Mouse (Mus musculus): ENCODE results near the gene Sms. TPM values are rescaled to one million over a fixed set of nuclear protein-coding genes. Genes with fewer than 3 reads are reported as not detected.
A peak's percentile ranks its signal among the peaks of the same experiment; 100 is the strongest.

Sms gene
- total and polyA plus RNA-seq, 2 experiments from 2014 or later = 43.4 to 49.3 TPM

DNA sequence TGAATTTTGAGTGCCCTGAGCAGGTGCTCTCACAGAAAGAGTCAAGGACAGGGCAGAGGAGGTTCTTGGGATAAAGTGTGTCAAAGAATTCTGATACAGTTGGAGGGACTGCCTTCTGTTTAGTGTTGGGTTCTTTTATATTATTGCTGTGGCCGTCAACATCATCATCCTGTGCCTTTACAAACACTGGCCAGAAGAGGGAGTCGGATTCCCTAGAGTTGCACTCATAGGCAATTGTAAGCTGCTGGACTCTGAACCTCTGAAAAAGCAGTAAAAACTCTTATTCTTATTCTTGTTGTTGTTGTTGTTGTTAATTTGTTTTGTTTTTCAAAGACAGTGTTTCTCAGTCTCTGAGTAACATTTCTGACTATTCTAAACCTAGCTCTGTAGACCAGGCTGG lies 5.3 kb downstream of the Sms start:
- no peaks in the 10 kb centered on the region for H3K4me1 ChIP-seq (ENCODE audit: control insufficient read depth, insufficient read depth)
- H3K4me3 ChIP-seq (ENCODE audit: low read depth, low read length) = no peak overlapping the region
- TF ChIP-seq EP300 (IDR thresholded peaks at IDR 0.05; ENCODE audit: low read depth) = no peak
- peak; percentile 60 for TF ChIP-seq CTCF (IDR thresholded peaks at IDR 0.05; ENCODE audit: low read depth)
- DNase-seq (ENCODE audit: low spot score) (peak; percentile 17), ATAC-seq (ENCODE audit: insufficient read depth, low read depth) (no peak)
- no peak overlapping the region for H3K4me2 ChIP-seq (ENCODE audit: low read depth, low read length)
- H3K27me3 ChIP-seq (ENCODE audit: control insufficient read depth, insufficient read depth, low read length) = no peaks in the 10 kb centered on the region
- no peak overlapping the region for H3K27ac ChIP-seq (ENCODE audit: low read depth)
- no peak overlapping the region for H3K9ac ChIP-seq (replicated peaks; ENCODE audit: low read depth, low read length)
- no peaks in the 10 kb centered on the region for H3K9me3 ChIP-seq (replicated peaks; ENCODE audit: control insufficient read depth, low read length)
- H3K36me3 ChIP-seq (replicated peaks; ENCODE audit: control insufficient read depth, insufficient read depth, low read length) = no peaks in the 10 kb centered on the region
- 42% methylated on average over 2 of the region's 2 CpGs for WGBS

DNA sequence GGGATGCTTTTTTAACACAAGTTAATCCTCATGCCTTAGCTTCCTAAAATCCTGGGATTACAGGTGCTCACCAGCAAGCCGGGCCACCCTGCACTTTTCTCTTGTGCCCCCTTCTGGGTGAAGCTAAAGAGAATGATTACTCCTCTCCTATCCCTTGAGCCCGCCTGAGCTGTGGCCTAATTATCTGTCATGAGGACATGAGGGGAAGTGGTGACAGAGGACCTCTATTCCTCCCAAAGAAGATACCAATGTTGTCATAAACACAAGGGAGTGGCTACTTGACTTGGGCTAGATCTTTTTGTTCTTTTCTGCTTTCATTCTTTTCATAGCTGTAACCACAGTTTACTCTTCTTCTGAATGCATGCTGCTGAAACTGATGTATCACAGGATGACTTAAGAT lies 9.2 kb downstream of the Sms start:
- Histone ChIP-seq H3K27me3 (ENCODE audit: control insufficient read depth, insufficient read depth, low read length) (no peaks in the 10 kb centered on the region), H3K4me1 (ENCODE audit: control insufficient read depth, insufficient read depth) (no peaks in the 10 kb centered on the region), H3K4me2 (ENCODE audit: low read depth, low read length) (no peak overlapping the region), H3K9me3 (replicated peaks; ENCODE audit: control insufficient read depth, low read length) (no peaks in the 10 kb centered on the region), H3K9ac (replicated peaks; ENCODE audit: low read depth, low read length) (no peak overlapping the region), H3K27ac (ENCODE audit: low read depth) (no peak overlapping the region), H3K36me3 (replicated peaks; ENCODE audit: control insufficient read depth, insufficient read depth, low read length) (no peaks in the 10 kb centered on the region), H3K4me3 (ENCODE audit: low read depth, low read length) (no peak overlapping the region)
- no peak for DNase-seq (ENCODE audit: low spot score)
- no peak for ATAC-seq (ENCODE audit: insufficient read depth, low read depth)
- TF ChIP-seq EP300 (IDR thresholded peaks at IDR 0.05; ENCODE audit: low read depth) (no peak), CTCF (IDR thresholded peaks at IDR 0.05; ENCODE audit: low read depth) (no peak)
- WGBS = 49% methylated on average over 2 of the region's 2 CpGs

DNA sequence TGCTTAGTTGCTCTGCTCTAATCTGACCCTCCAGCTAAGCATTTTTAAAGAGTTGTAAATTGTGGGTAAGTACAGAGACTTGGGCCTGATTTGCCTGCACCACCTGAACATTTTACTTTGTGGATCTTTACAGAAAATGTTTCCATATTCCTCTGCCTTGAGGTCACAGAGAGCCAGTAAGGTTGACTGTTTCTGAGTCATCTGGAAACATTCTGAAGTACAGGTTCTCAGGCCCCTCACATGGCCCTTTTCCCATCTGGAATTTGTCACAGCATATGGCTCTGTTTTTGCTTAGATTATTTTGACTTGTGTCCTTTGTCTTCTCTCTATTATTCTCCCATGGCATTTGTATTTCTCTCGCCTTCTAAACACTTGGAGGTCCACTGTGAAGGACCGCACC lies 10.2 kb downstream of the Sms start:
- Histone ChIP-seq H3K9ac (replicated peaks; ENCODE audit: low read depth, low read length) (no peak overlapping the region), H3K27ac (ENCODE audit: low read depth) (no peak overlapping the region), H3K9me3 (replicated peaks; ENCODE audit: control insufficient read depth, low read length) (no peaks in the 10 kb centered on the region), H3K27me3 (ENCODE audit: control insufficient read depth, insufficient read depth, low read length) (no peaks in the 10 kb centered on the region), H3K4me1 (ENCODE audit: control insufficient read depth, insufficient read depth) (no peaks in the 10 kb centered on the region), H3K4me2 (ENCODE audit: low read depth, low read length) (no peak overlapping the region), H3K4me3 (ENCODE audit: low read depth, low read length) (no peak overlapping the region), H3K36me3 (replicated peaks; ENCODE audit: control insufficient read depth, insufficient read depth, low read length) (no peaks in the 10 kb centered on the region)
- 48% methylated on average over 2 of the region's 2 CpGs for WGBS
- no peak for DNase-seq (ENCODE audit: low spot score)
- no peak for TF ChIP-seq EP300 (IDR thresholded peaks at IDR 0.05; ENCODE audit: low read depth)
- TF ChIP-seq CTCF (IDR thresholded peaks at IDR 0.05; ENCODE audit: low read depth) = no peak
- no peak for ATAC-seq (ENCODE audit: insufficient read depth, low read depth)

DNA sequence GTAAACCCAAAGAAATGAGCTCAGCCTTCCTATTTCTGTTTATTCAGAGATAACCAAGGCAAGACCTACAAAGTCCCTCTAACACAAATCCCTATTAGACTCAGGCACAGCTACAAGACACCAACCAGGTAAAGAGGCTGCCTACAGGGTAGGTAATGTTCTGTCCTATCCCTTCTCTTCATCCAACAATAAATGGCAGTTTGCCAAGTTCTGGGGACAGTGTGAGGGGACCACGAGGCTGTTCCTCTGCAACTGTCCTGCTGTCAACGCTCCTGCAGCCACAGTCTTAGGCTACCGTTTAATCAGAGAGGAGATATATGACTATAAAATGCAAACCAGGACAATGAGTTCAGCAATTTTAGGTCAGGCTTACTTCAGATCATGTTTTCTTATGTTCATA lies 14.8 kb downstream of the Sms start:
- no peak overlapping the region for H3K4me3 ChIP-seq (ENCODE audit: low read depth, low read length)
- ATAC-seq (ENCODE audit: insufficient read depth, low read depth) = no peak
- H3K27me3 ChIP-seq (ENCODE audit: control insufficient read depth, insufficient read depth, low read length) = no peaks in the 10 kb centered on the region
- TF ChIP-seq EP300 (IDR thresholded peaks at IDR 0.05; ENCODE audit: low read depth) (no peak), CTCF (IDR thresholded peaks at IDR 0.05; ENCODE audit: low read depth) (no peak)
- WGBS = 25% methylated on average over 3 of the region's 3 CpGs
- no peak overlapping the region for H3K4me2 ChIP-seq (ENCODE audit: low read depth, low read length)
- H3K27ac ChIP-seq (ENCODE audit: low read depth) = no peak overlapping the region
- no peaks in the 10 kb centered on the region for H3K36me3 ChIP-seq (replicated peaks; ENCODE audit: control insufficient read depth, insufficient read depth, low read length)
- no peak overlapping the region for H3K9ac ChIP-seq (replicated peaks; ENCODE audit: low read depth, low read length)
- H3K9me3 ChIP-seq (replicated peaks; ENCODE audit: control insufficient read depth, low read length) = no peaks in the 10 kb centered on the region
- H3K4me1 ChIP-seq (ENCODE audit: control insufficient read depth, insufficient read depth) = no peaks in the 10 kb centered on the region
- no peak for DNase-seq (ENCODE audit: low spot score)

DNA sequence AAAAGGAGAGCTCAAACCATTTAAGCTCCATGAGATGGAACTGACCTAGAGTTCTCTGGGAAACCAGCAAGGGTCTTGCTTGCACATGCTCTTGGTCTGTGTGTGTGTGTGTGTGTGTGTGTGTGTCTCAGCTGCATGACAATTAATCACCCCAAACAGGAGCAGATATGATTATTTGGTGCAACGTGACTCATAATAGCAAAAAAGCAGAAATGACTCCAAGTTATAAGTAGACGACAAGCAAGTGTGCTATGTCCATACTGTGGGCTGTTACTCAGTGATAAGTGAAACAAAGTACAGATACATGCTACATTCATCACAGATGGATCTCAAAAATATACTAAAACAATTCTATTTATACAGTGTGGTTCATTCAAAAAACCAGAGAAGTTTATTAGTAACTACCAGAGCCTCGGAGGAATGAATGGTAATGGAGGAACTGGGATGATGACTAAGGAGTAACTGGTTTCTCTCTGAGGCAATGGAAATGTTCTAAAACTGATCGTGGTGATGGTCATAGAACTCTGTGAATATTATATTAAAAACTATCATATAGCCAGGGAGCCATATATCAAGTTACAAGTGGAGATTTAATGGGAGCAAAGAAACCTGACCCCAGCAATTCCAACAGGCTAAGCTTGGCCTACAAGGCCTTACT lies 15.8 kb downstream of the Sms start:
- no peak for TF ChIP-seq CTCF (IDR thresholded peaks at IDR 0.05; ENCODE audit: low read depth)
- no peak for TF ChIP-seq EP300 (IDR thresholded peaks at IDR 0.05; ENCODE audit: low read depth)

More for the DNA sequence above, 15.8 kb downstream of the Sms start:
- ATAC-seq (ENCODE audit: insufficient read depth, low read depth) = no peak
- 66% methylated on average over 4 of the region's 4 CpGs for WGBS
- DNase-seq (ENCODE audit: low spot score) = no peak
- Histone ChIP-seq H3K27ac (ENCODE audit: low read depth) (no peak overlapping the region), H3K9me3 (replicated peaks; ENCODE audit: control insufficient read depth, low read length) (no peaks in the 10 kb centered on the region), H3K4me2 (ENCODE audit: low read depth, low read length) (no peak overlapping the region), H3K4me1 (ENCODE audit: control insufficient read depth, insufficient read depth) (no peaks in the 10 kb centered on the region), H3K9ac (replicated peaks; ENCODE audit: low read depth, low read length) (no peak overlapping the region), H3K4me3 (ENCODE audit: low read depth, low read length) (no peak overlapping the region), H3K27me3 (ENCODE audit: control insufficient read depth, insufficient read depth, low read length) (no peaks in the 10 kb centered on the region), H3K36me3 (replicated peaks; ENCODE audit: control insufficient read depth, insufficient read depth, low read length) (no peaks in the 10 kb centered on the region)
